Mouse (Mus musculus): ENCODE measurements around the gene Spg21. TPM values are rescaled to one million over a fixed set of nuclear protein-coding genes. Genes with fewer than 3 reads are reported as not detected.

Gene Spg21
- polyA plus RNA-seq, 1 experiment from 2014 or later = 95.8 TPM

- H3K9ac ChIP-seq (ENCODE audit: low read length) = no peak overlapping the region
- WGBS = 91% methylated on average over 4 of the region's 4 CpGs
- H3K36me3 ChIP-seq (ENCODE audit: control insufficient read depth, insufficient read depth, low read length) = no peaks in the 10 kb centered on the region
- H3K27me3 ChIP-seq (ENCODE audit: control insufficient read depth, insufficient read depth, low read length) = no peaks in the 10 kb centered on the region
- ATAC-seq (ENCODE audit: insufficient read depth, low FRiP score) = 0 out of 2 replicates have a peak, but pooled peaks have one; percentile 33
- peak overlapping the region; percentile 46 for H3K27ac ChIP-seq (ENCODE audit: low read length)
- no peak overlapping the region for H3K4me3 ChIP-seq (replicated peaks; ENCODE audit: low read length)
- no peaks in the 10 kb centered on the region for H3K4me1 ChIP-seq (ENCODE audit: control insufficient read depth, insufficient read depth, low read length)
- H3K9me3 ChIP-seq (replicated peaks; ENCODE audit: control insufficient read depth, low read length) = no peaks in the 10 kb centered on the region
- H3K4me2 ChIP-seq (ENCODE audit: low read depth, low read length) = no peak overlapping the region
Observed at GRCm38 (mm10) chr9:65492851-65493250, 32.1 kb downstream of the Spg21 start.

DNA sequence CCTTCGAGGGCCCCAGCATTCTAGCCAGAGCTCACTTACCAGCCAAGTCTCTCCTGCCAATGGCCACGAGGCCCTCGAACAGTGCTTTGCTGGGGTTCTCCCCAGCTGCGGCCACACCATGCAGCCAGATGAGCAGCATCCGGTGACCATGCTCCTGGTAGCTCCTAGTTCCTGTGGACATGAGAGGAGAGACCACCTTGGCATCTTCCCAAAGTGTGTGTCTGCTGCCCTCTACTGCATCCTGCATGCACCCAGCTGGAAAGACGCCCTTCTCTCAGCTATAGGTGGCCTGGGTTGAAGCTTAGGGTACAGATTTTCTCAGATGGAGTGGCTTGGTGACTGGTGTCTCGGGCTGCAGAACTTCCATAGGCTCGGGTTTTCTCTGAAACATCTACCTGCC is 41.4 kb downstream of the Spg21 start:
- WGBS = 47% methylated on average over 8 of the region's 8 CpGs
- Histone ChIP-seq H3K4me2 (ENCODE audit: low read depth, low read length) (no peak overlapping the region), H3K9ac (ENCODE audit: low read length) (no peak overlapping the region), H3K27ac (ENCODE audit: low read length) (no peak overlapping the region), H3K4me3 (replicated peaks; ENCODE audit: low read length) (no peak overlapping the region), H3K27me3 (ENCODE audit: control insufficient read depth, insufficient read depth, low read length) (no peaks in the 10 kb centered on the region), H3K9me3 (replicated peaks; ENCODE audit: control insufficient read depth, low read length) (no peaks in the 10 kb centered on the region), H3K36me3 (ENCODE audit: control insufficient read depth, insufficient read depth, low read length) (no peaks in the 10 kb centered on the region), H3K4me1 (ENCODE audit: control insufficient read depth, insufficient read depth, low read length) (no peaks in the 10 kb centered on the region)
- peak; percentile 17; the same call in 1 of the 2 replicates for ATAC-seq (ENCODE audit: insufficient read depth, low FRiP score)

DNA sequence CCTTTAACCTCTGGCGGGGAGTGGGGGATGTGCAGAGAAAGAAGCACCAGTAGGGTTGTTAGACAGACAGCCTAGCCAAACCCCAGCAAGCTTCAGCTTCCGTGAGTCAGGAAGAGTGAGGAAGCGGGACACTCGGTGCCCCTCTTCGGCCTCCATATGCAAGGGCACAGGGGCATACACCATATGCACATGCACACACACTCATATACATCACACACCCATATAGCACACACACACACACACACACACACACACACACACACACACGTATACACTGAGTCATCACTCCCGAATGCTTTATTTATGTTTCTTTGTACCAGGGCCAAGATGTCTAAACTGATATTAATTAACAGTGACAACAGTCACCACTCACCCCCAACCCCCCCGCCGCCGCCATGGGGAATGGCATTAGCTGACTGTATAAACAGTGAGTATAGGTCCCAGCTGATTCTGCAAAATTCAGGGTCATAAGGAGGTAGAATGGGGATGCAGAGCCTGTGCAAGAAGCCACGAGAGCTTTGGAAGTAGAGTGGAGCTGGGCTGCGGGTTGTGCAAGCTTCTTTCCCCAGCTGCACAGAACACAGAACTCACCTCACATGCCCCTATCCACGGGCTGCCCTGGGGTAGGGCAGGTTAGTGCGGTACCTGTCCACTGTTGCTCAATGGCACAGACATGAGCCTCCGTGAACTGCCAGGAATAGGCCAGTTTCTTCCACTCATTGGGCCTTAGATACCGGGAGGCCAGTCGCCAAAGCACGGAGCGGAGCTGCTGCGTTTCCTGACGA is 42.2 kb downstream of the Spg21 start:
- peak; percentile 17; the same call in 1 of the 2 replicates for ATAC-seq (ENCODE audit: insufficient read depth, low FRiP score)
- Histone ChIP-seq H3K4me1 (ENCODE audit: control insufficient read depth, insufficient read depth, low read length) (no peaks in the 10 kb centered on the region), H3K4me2 (ENCODE audit: low read depth, low read length) (no peak overlapping the region), H3K9ac (ENCODE audit: low read length) (no peak overlapping the region), H3K27ac (ENCODE audit: low read length) (peak overlapping the region; percentile 15; the same call in 1 of the 2 replicates), H3K9me3 (replicated peaks; ENCODE audit: control insufficient read depth, low read length) (no peaks in the 10 kb centered on the region), H3K4me3 (replicated peaks; ENCODE audit: low read length) (no peak overlapping the region), H3K36me3 (ENCODE audit: control insufficient read depth, insufficient read depth, low read length) (no peaks in the 10 kb centered on the region), H3K27me3 (ENCODE audit: control insufficient read depth, insufficient read depth, low read length) (no peaks in the 10 kb centered on the region)
- 61% methylated on average over 21 of the region's 21 CpGs for WGBS

- H3K4me3 ChIP-seq (replicated peaks; ENCODE audit: low read length) = no peak overlapping the region
Observed at GRCm38 (mm10) chr9:65508449-65508848, 47.7 kb downstream of the Spg21 start.

DNA sequence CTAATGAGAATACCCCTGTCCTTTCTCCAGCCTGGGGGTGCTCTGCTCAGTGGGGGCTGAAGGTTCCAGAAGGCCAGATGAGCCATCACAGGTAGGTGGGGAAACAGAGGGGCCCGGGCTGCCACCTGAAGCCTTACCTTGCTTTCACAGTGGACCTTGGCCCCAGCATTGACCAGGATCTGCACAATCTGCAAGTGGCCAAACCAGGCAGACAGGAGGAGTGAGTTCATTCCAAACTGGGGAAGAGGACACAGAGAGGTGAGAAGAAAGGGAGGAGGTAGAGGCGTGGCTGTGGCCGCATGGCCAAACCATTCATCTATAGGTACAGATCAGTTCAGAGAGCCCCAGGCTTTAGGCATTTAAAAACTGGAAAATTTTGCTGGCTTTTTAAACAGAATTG is 51.8 kb downstream of the Spg21 start:
- peak; percentile 43 for ATAC-seq (ENCODE audit: insufficient read depth, low FRiP score)
- WGBS = 50% methylated on average over 3 of the region's 3 CpGs
- H3K9me3 ChIP-seq (replicated peaks; ENCODE audit: control insufficient read depth, low read length) = no peaks in the 10 kb centered on the region
- H3K4me3 ChIP-seq (replicated peaks; ENCODE audit: low read length) = no peak overlapping the region
- H3K27me3 ChIP-seq (ENCODE audit: control insufficient read depth, insufficient read depth, low read length) = no peaks in the 10 kb centered on the region
- H3K27ac ChIP-seq (ENCODE audit: low read length) = no peak overlapping the region
- no peak overlapping the region for H3K9ac ChIP-seq (ENCODE audit: low read length)
- H3K4me2 ChIP-seq (ENCODE audit: low read depth, low read length) = no peak overlapping the region
- no peaks in the 10 kb centered on the region for H3K4me1 ChIP-seq (ENCODE audit: control insufficient read depth, insufficient read depth, low read length)
- no peaks in the 10 kb centered on the region for H3K36me3 ChIP-seq (ENCODE audit: control insufficient read depth, insufficient read depth, low read length)

More at GRCm38 (mm10) chr9:65508449-65508848, 47.7 kb downstream of the Spg21 start:
- Histone ChIP-seq H3K4me1 (ENCODE audit: control insufficient read depth, insufficient read depth, low read length) (no peaks in the 10 kb centered on the region), H3K36me3 (ENCODE audit: control insufficient read depth, insufficient read depth, low read length) (no peaks in the 10 kb centered on the region), H3K27me3 (ENCODE audit: control insufficient read depth, insufficient read depth, low read length) (no peaks in the 10 kb centered on the region), H3K27ac (ENCODE audit: low read length) (peak overlapping the region; percentile 10; the same call in 1 of the 2 replicates), H3K9me3 (replicated peaks; ENCODE audit: control insufficient read depth, low read length) (no peaks in the 10 kb centered on the region), H3K9ac (ENCODE audit: low read length) (no peak overlapping the region), H3K4me2 (ENCODE audit: low read depth, low read length) (no peak overlapping the region)
- no peak for ATAC-seq (ENCODE audit: insufficient read depth, low FRiP score)
- 32% methylated on average over 7 of the region's 7 CpGs for WGBS

DNA sequence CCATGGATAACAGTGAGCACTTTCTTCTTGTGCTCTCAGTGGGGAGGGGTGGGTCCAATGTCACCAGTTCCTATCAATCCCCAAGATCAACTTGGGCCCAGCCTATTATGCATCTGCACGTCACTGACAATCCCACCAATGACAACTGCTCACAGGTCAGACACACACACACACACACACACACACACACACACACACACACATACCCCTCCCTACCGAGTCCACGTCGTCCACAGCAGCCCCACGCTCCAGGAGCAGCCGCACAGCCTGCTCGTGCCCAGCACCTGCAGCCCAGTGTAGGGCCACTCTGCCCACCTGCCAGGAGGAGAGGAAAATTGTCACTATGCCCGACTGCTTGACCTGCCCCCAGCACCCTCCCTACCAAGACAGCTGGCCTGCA is 53.7 kb downstream of the Spg21 start:
- H3K27ac ChIP-seq (ENCODE audit: low read length) = no peak overlapping the region
- H3K9ac ChIP-seq (ENCODE audit: low read length) = no peak overlapping the region
- H3K4me1 ChIP-seq (ENCODE audit: control insufficient read depth, insufficient read depth, low read length) = no peaks in the 10 kb centered on the region
- ATAC-seq (ENCODE audit: insufficient read depth, low FRiP score) = no peak
- WGBS = 74% methylated on average over 8 of the region's 8 CpGs
- no peak overlapping the region for H3K4me3 ChIP-seq (replicated peaks; ENCODE audit: low read length)
- H3K36me3 ChIP-seq (ENCODE audit: control insufficient read depth, insufficient read depth, low read length) = no peaks in the 10 kb centered on the region
- H3K9me3 ChIP-seq (replicated peaks; ENCODE audit: control insufficient read depth, low read length) = no peaks in the 10 kb centered on the region
- no peak overlapping the region for H3K4me2 ChIP-seq (ENCODE audit: low read depth, low read length)
- no peaks in the 10 kb centered on the region for H3K27me3 ChIP-seq (ENCODE audit: control insufficient read depth, insufficient read depth, low read length)

GRCm38 (mm10) chr9:65514851-65515261 is 54.1 kb downstream of the Spg21 start:
- Histone ChIP-seq H3K4me3 (replicated peaks; ENCODE audit: low read length) (no peak overlapping the region), H3K9ac (ENCODE audit: low read length) (no peak overlapping the region), H3K36me3 (ENCODE audit: control insufficient read depth, insufficient read depth, low read length) (no peaks in the 10 kb centered on the region), H3K4me2 (ENCODE audit: low read depth, low read length) (no peak overlapping the region), H3K4me1 (ENCODE audit: control insufficient read depth, insufficient read depth, low read length) (peaks cover under 1% of the 10 kb centered on the region; the same call in 1 of the 2 replicates), H3K27ac (ENCODE audit: low read length) (no peak overlapping the region), H3K27me3 (ENCODE audit: control insufficient read depth, insufficient read depth, low read length) (no peaks in the 10 kb centered on the region), H3K9me3 (replicated peaks; ENCODE audit: control insufficient read depth, low read length) (no peaks in the 10 kb centered on the region)
- no peak for ATAC-seq (ENCODE audit: insufficient read depth, low FRiP score)
- WGBS = 59% methylated on average over 3 of the region's 3 CpGs

- H3K4me1 ChIP-seq (ENCODE audit: control insufficient read depth, insufficient read depth, low read length) = peaks cover 10% of the 10 kb centered on the region
- 8% methylated on average over 25 of the region's 25 CpGs for WGBS
- H3K9ac ChIP-seq (ENCODE audit: low read length) = peak within 1 kb of the TSS; percentile 26
- H3K27me3 ChIP-seq (ENCODE audit: control insufficient read depth, insufficient read depth, low read length) = no peaks in the 10 kb centered on the region
- peak within 1 kb of the TSS; percentile 46 for H3K4me2 ChIP-seq (ENCODE audit: low read depth, low read length)
- no peak within 1 kb of the TSS for H3K27ac ChIP-seq (ENCODE audit: low read length)
- peak within 1 kb of the TSS; percentile 29 for H3K4me3 ChIP-seq (replicated peaks; ENCODE audit: low read length)
- H3K36me3 ChIP-seq (ENCODE audit: control insufficient read depth, insufficient read depth, low read length) = no peaks in the 10 kb centered on the region
- H3K9me3 ChIP-seq (replicated peaks; ENCODE audit: control insufficient read depth, low read length) = no peaks in the 10 kb centered on the region
- 0 out of 2 replicates have a peak, but pooled peaks have one; percentile 41 for ATAC-seq (ENCODE audit: insufficient read depth, low FRiP score)
Observed at GRCm38 (mm10) chr9:65519807-65520504, 59.2 kb downstream of the Spg21 start, which contains the start of gene Ankdd1a. Ankdd1a (minus strand) TSS chr9:65520193.

- H3K9me3 ChIP-seq (replicated peaks; ENCODE audit: control insufficient read depth, low read length) = no peaks in the 10 kb centered on the region
- H3K4me2 ChIP-seq (ENCODE audit: low read depth, low read length) = peak overlapping the region; percentile 46
- WGBS = 16% methylated on average over 11 of the region's 11 CpGs
- no peak overlapping the region for H3K27ac ChIP-seq (ENCODE audit: low read length)
- no peak overlapping the region for H3K9ac ChIP-seq (ENCODE audit: low read length)
- peaks cover 10% of the 10 kb centered on the region for H3K4me1 ChIP-seq (ENCODE audit: control insufficient read depth, insufficient read depth, low read length)
- no peaks in the 10 kb centered on the region for H3K36me3 ChIP-seq (ENCODE audit: control insufficient read depth, insufficient read depth, low read length)
- peak overlapping the region; percentile 29; the same call in 1 of the 2 replicates for H3K4me3 ChIP-seq (replicated peaks; ENCODE audit: low read length)
- ATAC-seq (ENCODE audit: insufficient read depth, low FRiP score) = no peak
- no peaks in the 10 kb centered on the region for H3K27me3 ChIP-seq (ENCODE audit: control insufficient read depth, insufficient read depth, low read length)
Observed at GRCm38 (mm10) chr9:65520505-65520876, 59.7 kb downstream of the Spg21 start.

Data from stomach, embryonic 16.5 days (tissue).